Mouse (Mus musculus) heart, adult 9 months (tissue): Measurements from ENCODE around the gene Tnfsf4.

Experiments
- DNase-seq, 2 experiments: peaks; one replicate each; pipeline ENCODE4 v3.0.0; 2022; ENCODE audit warnings: low spot score in 2 of 2

The Tnfsf4 gene

DNA sequence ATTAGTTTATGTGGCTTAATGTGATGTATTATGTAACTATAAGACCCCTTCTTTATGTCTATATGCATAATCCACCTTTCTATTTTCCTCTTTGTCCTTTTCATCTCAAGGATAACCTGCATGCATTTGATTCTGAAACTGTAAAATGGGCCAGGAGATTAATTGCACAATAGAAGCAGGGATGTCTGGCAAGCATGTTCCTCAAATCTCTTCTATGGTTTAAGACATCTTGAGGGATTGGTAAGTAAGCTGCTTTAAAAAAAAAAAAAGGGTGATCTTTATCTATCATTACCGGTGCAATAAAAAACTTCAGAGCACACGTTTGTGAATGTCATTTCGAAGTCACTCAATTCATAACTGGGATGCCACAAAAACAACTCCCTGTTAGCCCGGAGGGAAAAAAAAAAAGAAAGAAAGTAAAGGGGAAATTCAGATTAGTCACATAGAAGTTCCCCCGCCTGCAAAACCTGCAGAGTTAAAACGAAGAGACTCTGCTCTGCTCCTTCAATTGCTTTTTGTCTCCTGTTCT lies at the start of gene Tnfsf4:
Gene Tnfsf4 (plus strand): TSS at position 479 of the 529 bp plus-strand sequence.
- no peak for DNase-seq

DNA sequence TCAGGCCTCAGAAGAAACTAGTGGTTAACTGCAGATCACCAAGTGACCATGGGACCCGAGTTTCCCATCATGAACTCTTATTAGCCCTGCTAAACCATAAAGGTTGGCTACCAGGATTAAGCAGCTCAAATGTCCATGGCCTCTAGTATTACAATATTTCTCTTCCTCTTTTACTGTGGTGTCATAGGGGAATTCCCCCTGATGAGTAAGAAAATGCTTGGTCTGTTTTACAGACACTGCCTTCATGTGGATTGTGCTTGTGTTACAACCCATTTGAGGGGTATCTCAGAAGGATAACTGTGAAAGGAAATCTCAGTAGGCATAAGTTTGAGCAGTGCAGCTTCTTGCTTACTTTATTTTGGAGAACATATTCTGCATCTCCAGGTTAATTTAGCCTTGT lies 44.2 kb upstream of the Tnfsf4 start:
- no peak for DNase-seq

DNA sequence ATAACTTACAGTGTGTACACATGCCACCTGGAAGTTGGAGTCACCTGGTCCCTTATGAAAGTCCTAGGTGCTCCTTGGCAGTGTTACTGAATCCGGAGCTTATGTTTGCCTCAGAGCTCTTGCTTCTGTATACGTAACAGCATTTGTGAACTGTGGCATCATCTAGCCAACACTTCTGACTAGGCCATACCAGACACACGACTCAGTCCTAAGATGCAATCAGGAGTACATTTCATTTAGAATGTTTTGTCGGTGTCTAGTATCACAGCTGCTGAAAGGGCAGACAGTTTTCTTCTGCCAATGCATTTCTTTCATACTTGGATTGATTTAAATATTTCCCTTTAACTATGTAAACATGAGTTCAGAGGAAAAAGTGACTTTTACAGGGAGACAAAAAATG lies 30.2 kb upstream of the Tnfsf4 start:
- no peak for DNase-seq

DNA sequence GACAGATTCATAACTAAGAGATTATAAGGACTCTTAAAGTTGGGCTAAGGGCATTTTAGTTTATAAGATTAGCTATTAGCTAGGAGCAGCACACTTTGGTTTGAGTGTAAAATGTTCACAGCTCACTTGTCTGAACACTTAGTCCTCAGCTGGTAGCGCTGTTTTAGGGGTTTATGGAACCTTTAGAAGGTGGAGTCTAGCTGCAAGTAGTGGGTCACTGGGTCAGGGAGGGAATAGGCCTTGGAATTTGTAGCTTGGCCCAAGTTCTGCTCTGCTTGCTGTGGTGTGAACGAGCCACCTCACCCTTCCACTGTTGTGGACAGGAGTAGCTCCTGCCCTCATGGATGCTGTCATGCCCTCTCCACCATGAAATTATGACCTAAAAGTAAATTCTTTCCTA lies 23.3 kb upstream of the Tnfsf4 start:
- DNase-seq, result no peak

DNA sequence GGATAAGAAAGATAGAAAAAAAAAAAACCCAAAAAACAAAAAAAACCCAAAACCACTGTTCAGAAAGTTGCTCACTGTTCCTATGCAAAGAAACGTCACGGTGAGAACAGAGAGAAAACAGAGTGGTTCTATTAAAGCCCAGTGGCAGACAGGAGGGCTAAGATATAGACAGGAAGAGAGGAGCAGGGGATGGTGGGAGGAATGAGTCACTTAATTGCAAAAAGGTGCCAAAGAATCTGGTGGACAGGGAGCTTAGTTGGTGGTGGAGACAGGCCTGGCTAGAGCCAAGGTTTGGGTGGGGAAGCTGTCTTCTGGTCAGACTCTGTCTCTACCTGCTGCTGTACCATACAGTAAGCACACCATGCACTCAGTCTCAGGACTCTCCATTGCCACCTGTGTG lies 19.3 kb upstream of the Tnfsf4 start:
- no peak for DNase-seq

DNA sequence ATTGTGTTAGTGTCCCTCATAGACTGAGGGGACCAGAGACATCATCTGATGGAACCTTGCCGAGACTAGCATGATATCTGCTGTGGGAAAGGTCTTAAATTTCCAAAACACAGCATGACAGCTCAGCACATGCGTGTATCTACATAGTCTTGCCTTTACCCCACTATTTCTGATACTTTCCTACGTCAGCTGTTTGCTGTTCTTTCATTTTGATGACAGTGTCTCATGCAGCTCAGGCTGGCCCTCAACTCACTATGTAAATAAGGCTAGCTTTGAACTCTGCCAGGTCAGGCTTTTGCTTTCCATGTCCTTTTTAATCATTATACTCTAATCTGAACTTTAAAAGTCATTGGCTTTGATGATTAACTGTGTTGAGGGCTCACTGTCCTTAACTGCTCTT lies 16.6 kb upstream of the Tnfsf4 start:
- DNase-seq, result no peak

DNA sequence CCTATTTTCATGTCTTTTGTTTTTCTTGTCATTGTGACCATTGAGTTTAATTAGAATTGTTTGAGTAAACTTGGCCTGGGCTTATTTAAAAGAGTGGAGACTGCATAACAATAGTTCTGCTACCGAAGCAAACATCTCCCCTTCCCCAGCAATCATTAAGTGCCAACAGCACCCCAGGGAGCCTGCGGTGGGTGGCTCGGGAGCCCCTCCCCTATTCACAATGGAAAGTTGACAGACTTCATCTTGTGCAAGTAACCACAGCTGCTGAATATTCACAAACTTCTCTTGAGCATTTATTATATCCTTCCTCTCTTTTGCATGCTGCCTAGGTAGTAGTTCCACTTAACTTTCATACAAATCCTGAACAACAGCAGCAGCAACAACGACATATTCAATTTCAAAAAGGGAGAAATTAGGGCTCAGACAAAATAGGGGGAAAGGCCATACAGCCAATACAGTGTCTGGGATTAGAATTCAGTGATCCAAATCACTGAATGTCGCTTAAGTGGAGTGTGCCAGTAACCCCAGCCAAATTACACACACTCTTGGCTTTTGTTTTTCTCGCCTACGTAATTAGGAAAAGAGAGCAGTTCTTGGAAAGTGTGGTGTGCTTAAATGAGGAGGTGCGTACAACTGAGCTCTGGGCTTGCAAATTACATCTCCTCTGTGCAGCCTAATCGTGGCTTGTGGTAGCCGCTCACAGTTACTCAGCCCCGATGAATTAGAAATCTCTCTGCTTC lies 15.4 kb upstream of the Tnfsf4 start:
- DNase-seq, result peak; percentile 7 to 33

DNA sequence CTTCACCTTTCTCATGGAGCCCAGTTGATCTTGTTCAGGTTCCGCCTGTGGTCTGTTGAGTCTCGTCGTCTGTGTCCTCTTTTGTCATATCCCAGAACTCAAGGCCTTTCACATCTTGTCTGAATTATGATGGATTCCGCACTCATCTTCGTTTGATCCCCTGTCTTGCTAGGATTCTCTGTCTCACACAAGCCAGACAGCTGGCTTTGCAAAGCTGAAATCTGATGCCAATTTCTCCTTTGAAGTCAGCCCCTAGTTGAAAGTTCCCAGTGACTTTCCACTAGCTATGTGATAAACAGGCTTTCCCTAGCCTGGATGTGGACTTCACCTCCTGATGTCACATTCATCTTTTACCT lies 14.8 kb upstream of the Tnfsf4 start:
- no peak for DNase-seq

DNA sequence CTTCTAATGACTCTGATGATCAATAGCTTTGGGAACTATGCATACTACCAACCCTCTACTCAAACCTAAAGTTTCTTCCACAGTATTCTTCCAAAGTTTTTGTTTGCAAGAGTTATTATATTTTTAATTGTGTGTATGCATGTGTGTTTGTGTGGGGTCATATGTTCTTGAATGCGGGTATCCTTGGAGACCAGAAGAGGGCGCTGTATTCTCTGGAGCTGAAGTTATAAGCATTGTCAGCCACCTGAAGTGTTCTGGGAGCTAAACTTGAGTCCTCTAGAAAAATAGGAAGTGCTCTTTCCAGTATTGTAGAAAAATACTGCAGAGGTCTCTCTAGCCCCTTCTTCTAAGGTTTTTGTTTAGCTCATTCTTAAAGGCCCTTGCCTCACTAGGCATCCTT lies 5.1 kb upstream of the Tnfsf4 start:
- no peak for DNase-seq

DNA sequence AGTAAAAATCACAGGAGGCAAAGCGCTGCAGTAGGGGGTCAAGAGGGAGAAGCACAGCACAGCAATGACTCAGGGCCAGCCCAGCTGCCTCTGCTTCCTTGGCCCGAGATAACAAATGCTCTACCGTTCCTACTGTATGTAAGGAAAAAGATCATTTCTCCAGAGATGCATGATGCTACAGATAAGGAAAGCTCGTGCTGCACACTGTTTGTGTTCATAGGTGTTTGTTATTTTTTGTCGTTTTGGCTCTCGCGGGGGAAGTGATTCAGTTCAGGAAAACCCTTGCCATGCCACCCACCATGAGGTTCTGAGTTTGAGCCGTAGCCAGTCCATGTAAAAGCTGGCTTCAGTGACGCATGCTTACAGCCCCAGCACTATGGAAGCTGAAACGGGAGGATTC lies 2.3 kb upstream of the Tnfsf4 start:
- no peak for DNase-seq

DNA sequence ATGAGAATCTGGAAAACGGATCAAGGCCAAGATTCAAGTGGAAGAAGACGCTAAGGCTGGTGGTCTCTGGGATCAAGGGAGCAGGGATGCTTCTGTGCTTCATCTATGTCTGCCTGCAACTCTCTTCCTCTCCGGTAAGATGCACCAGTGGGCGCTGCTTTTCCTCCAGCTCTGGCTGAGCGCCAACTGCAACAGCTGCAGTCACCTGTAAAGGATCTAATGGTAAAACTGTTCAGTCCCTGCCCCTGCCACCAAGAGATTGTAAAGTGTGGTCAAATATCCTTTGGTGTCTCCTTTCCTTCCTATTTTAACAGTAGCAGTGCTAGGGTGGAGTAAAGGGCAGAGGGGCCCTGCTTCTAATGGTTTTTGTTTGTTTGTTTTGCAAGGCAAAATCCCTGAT lies 401 bp downstream of the Tnfsf4 start:
- no peak for DNase-seq

DNA sequence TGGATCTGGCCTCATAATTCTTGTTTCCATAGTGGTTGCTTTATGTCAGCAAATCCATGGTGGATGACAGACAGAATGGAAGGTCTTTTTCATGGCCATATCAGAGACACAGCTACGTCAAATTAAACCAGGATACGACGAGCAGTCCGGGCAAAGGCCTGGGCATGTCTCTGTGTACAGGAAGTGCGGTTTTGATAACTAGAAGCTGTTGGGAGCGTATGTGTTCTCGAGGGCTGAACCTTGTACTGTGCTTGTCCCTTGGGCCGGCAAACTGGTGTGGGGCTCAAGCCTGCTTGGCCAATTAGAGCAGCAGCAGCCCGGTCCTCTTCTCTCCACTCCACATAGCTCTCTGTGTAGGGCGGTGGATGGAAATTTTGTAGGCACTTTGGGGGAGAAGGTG lies 1.1 kb downstream of the Tnfsf4 start:
- no peak for DNase-seq

DNA sequence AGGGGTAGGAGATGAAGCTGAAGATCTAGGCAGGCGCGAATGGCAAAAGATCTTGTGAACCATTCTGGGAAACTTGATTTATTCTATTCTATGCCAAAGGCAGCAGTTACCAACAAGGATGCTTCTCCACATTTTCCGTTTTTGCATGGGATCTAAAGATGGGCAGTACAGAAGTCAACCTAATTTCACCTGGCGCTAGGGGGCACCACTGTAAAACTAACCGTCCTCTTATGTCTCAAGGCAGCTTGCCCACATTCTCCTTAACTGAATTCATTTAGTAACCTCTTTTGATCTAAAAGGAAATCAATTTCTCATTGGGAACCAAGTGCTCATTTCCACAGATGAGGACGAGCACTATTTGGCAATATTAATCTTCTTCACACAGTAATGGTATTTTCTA lies 4.9 kb downstream of the Tnfsf4 start:
- DNase-seq, result peak; percentile 13 to 54

DNA sequence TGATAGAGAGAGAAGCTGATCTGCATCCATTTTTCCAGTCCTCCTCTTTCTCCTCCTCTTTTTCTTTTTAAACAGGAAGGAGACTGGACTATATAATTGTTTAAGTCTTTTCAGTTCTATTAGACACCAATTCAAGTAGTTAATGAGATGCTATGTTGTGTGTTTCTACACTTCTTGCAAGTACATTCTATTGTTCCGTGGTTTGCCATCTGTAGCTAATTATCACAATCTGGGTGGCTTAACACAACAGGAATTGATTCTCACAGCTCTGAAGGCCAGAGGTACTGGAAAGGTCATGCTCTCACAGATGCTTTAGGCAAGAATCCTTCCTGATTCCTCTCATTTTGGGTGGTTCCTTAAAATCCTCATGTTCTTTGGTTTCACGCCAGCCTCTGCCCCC lies 7.9 kb downstream of the Tnfsf4 start:
- no peak for DNase-seq

DNA sequence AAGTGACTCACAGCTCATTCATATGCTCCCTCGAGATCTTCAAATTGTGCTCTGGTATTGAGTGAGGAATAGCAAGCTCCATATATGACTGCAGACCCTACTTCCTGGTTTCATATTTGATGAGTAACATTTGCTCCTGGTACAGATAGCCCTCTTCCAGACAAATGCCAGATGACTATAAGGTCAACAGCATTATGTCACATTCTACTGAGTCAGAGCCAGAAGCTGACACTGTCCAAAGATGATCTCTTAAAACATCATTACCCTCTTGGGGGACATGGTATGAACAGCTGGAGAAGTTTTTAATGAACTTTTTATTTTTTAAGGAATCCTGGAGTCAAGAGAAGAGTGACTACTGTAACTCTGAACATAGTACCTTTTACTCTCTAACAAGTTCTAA lies 11.3 kb downstream of the Tnfsf4 start:
- no peak for DNase-seq

DNA sequence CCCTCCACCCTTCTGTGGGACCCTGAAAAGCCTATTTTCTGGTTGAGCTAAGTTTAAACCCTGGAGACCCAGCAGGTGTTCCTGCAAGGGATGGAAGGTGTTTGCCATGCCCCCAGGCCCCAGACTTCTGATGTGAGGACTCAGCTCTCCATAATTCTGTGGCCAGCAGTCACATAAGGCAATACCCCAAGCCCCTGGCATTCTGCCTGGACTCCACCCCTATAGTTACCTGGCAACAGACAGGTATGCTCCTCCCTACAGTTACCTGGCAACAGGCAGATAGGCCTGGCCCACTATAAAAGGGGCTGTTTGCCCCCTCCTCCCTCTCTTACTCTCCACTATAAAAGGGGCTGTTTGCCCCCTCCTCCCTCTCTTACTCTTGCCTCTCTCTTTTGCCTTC lies 24.7 kb downstream of the Tnfsf4 start:
- DNase-seq, result no peak

DNA sequence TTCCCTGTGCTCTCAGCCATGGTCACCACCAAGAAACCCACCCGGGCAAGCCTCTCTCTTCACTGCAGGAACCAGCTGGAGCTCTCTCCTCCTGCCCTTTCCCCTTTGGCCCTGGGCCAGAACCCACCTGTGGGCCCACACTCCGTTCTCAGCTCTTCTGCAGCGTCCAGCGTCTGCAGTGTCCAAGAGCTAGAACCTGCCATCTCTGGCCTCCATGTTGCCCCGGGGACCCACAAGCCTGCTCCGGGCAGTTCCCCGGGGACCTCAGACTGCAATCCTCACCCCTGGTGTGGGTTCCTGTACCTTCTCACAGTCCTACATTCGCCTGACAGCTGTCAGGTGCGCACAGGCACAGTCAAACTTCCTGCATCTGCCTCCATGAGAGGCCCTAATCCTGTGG lies 25.4 kb downstream of the Tnfsf4 start:
- no peak for DNase-seq

DNA sequence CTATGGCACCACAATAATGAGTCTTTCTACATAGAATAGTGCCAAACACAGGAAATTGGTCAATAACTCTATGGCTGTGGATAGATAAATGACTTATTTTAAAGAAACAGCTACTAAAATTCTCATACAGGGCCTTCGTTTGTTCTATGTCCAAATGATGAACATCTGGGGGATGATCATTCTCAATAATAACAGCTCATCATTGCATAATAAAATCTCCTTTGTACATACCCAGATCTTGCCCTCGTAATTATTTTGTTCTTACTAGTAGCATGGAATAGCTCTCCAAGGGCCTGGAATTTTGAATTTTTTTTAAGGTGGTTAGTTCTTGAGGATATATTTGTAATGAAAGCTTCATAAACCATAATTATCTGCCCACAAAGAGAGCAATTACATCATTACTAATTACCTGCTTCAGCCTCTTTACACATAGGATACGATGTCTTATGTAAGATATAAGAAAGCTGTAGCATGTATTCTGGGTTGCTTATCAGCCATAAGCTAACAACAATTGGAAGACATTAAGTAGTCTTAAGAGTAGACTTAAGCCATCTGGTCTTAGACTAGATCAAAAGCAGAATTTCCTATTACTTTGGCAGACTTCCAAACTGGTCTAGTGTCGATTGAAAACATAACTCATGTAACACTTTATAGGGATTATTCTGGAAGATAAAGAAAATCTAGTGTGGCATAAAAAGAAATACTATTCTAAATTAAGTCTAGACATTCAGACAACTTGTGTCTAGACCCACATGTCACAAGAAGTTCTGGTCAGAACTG lies 31.3 kb downstream of the Tnfsf4 start:
- DNase-seq, result no peak

DNA sequence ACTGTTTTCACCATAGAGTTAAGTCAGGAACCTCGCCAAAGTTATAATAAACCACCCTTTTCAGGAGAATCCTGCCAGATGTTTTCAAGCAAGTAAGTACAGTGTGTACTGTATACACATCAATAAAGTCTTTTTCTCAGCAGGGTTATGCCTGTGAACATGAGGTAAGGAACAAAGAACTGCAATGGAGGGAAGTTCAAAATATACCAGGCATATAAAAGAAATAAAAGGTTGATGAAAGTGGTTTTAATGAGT lies 31.8 kb downstream of the Tnfsf4 start:
- DNase-seq, result no peak

DNA sequence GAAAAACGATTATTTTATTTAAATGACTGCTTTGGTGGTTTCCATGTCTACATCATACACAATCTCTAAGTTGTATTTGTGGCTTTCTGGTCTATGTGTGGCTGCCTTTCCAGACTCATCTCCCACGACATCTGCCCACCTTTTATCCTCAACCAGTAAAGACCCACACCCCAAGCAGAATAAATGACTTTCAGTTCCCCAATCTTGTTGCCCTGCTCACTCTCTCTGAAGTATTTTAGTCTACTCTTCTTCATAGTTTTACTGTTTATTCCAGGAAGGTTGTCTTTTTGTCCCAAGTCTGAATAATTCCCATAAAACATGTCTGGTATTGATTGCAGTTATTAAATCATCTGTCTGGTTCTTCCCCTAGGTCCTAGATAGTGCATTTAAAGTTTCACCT lies 40.6 kb downstream of the Tnfsf4 start:
- no peak for DNase-seq

DNA sequence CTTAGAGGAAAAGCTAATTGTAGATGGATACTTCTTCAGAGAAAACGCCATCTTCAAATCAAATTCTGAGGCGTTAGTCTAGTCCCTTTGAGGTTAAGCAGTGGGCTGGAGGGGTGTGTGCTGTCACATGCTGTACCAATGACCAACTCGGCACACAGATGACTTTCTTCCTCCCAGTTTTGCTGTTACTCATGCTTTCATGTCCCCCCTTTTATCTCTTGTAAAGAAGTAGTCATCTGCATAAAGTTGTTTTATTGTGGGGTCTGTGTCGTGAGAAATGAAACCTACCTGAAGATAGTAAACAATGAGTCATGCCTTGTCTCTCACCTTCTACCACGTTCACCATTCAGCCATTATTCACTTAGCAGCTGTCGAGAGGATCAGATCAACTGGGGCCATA lies 41.3 kb downstream of the Tnfsf4 start:
- DNase-seq, result no peak

DNA sequence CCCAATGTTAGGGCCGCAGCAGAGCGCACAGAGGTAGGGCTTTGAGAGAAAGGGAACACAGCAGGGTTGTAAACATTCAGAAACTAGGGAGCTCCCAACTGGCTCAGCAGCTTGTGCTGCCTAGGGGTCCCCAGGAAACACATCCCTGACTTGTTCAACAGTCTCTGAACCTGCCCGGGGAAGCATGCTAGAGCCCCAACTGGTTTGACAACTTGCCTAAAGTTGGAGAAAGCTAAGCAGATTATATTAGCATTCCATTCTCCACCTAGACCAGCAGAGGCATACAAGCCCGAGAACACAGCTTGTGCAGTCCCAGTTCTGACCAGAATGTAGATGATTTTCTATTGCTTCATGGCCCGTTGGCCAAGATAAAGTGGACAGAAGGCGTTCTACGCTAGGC lies 49.6 kb downstream of the Tnfsf4 start:
- DNase-seq, result no peak

DNA sequence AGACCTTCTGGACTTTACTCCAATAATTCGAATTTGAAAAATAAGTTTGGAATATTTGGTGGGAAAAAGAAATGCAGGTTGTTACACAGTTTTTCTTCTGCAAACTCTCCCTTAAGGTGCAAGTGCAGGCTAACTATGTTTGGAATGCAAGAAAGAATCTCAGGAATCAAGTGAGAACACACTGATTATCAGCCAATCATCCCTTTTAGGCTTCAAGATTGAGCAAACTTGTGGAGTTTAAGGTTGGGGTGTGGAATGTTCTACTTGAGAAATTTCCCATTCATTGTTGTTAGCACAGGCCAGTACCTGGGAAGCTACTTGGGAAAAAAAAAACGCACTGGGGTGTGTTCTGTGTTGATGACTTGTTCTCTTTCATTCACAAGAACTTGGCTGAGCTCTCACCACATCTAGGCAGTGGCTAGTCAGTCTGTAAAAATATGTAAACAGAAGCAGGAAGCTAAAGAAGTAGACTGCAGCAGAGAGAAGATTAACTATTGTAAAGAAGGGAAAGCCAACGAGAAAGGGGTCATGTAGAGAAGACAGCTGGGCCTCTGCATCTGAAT lies 56.6 kb downstream of the Tnfsf4 start:
- no peak for DNase-seq
